Comparison of ENCODE assay signal across 18 mouse cellular contexts in genomic region chr5:30926073-30926472, GRCm38 (mm10). TPM values are rescaled to one million over a fixed set of nuclear protein-coding genes. Genes with fewer than 3 reads are reported as not detected.
"Had no signal": no experiment of that assay in that cellular context is flagged by ENCODE, and none has a peak within 500 bp of the region (broad histone marks: within the 10 kb centered on the region; RNA-seq: fewer than 3 reads in every experiment).

No protein-coding gene starts in this region.

- H3K36me3 ChIP-seq: liver, embryonic 15.5 days had no signal

- H3K4me2 ChIP-seq: limb, embryonic 13.5 days; liver, embryonic 11.5 days; liver, embryonic 15.5 days; lung, embryonic 14.5 days; midbrain, embryonic 11.5 days had no signal

- DNase-seq: left cerebral cortex, postnatal 4 days; lung, embryonic 14.5 days; lung, postnatal 10 days; right cerebral cortex, adult 18-20 months; right cerebral cortex, postnatal 25 days; spleen, adult 18-20 months; thymus, adult 18-20 months; thymus, postnatal 14 days had no signal

- H3K4me3 ChIP-seq: layer of hippocampus, adult 2 months; limb, embryonic 13.5 days; liver, embryonic 15.5 days had no signal

- H3K9me3 ChIP-seq: limb, embryonic 13.5 days; liver, embryonic 15.5 days; megakaryocyte, embryonic 14.5 days had no signal

- H3K9ac ChIP-seq: limb, embryonic 13.5 days; liver, embryonic 15.5 days; lung, embryonic 14.5 days had no signal

- H3K27ac ChIP-seq: hindbrain, postnatal 0 days; kidney, postnatal 0 days; layer of hippocampus, adult 2 months; limb, embryonic 13.5 days; liver, embryonic 15.5 days; macrophage had no signal

- H3K27me3 ChIP-seq: limb, embryonic 13.5 days; liver, embryonic 15.5 days; megakaryocyte, embryonic 14.5 days had no signal

- ATAC-seq: hindbrain, postnatal 0 days; midbrain, embryonic 16.5 days had no signal

RNA-seq across cellular contexts. Expression of gene Cgref1, which starts 19.3 kb away (rescaled TPM):
- polyA plus RNA-seq: macrophage had no signal
